Mouse (Mus musculus) erythroid progenitor cell, adult 5-6 weeks (primary cell): ENCODE measurements around the gene Zscan22. TPM values are rescaled to one million over a fixed set of nuclear protein-coding genes. Genes with fewer than 3 reads are reported as not detected.
A peak's percentile ranks its signal among the peaks of the same experiment; 100 is the strongest.
"Not testable (repeated sequence)": the region's sequence is repeated elsewhere in the genome, so short reads cannot be mapped to it uniquely, and the experiment has no call there.

Source experiments
- ATAC-seq: replicated peaks from 2 replicates; pipeline ENCODE4 v1.8.0; 2016; ENCODE audit warnings: moderate number of reproducible peaks, mild to moderate bottlenecking, moderate TSS enrichment, inconsistent platforms; ENCODE audit not compliant: poor library complexity, low FRiP score, severe bottlenecking
- total RNA-seq, 2 experiments: library from RNA; stranded (forward) in 1 of 2; stranded (reverse) in 1 of 2; fragments of 150-400 nt in 1 of 2; fragments of 186-747, 209-891 nt in 1 of 2; gene quantifications; 2 replicates each; pipeline versions ENCODE4 v1.2.3 to v1.2.4; 2015 to 2017; ENCODE audit warnings: low replicate concordance in 2 of 2

Zscan22 gene
- 0.72 and 10.5 TPM in 2 replicates for total RNA-seq (2015; ENCODE audit: low replicate concordance)
- total RNA-seq (2017; ENCODE audit: low replicate concordance) = 1.4 TPM in 1 of 2 replicates, not detected in the other

GRCm38 (mm10) chr7:12897655-12898410 lies at the start of gene Zscan22:
TSS of gene Zscan22 (plus strand) at chr7:12897815.
- peak; percentile 90 for ATAC-seq

- no peak for ATAC-seq
These were observed 23.3 kb upstream of the Zscan22 start for GRCm38 (mm10) chr7:12874301-12874700.

GRCm38 (mm10) chr7:12880036-12880435 lies 17.6 kb upstream of the Zscan22 start:
- no peak for ATAC-seq

- not testable (repeated sequence) for ATAC-seq
These were observed 17.1 kb upstream of the Zscan22 start for GRCm38 (mm10) chr7:12880497-12880896.

GRCm38 (mm10) chr7:12880911-12881660 lies 16.5 kb upstream of the Zscan22 start, which contains the start of gene Zfp128:
TSS of gene Zfp128 (plus strand) at chr7:12881177.
- peak; percentile 99 for ATAC-seq

GRCm38 (mm10) chr7:12886563-12887266 lies 10.9 kb upstream of the Zscan22 start:
- ATAC-seq = no peak

- ATAC-seq = no peak
These were observed 10.0 kb upstream of the Zscan22 start for GRCm38 (mm10) chr7:12887585-12887984.

- ATAC-seq = no peak
These were observed 6.7 kb upstream of the Zscan22 start for GRCm38 (mm10) chr7:12890928-12891327.

- ATAC-seq = no peak
These were observed 6.3 kb upstream of the Zscan22 start for GRCm38 (mm10) chr7:12891334-12891733.

- no peak for ATAC-seq
These were observed 3.9 kb downstream of the Zscan22 start for GRCm38 (mm10) chr7:12901517-12901916.

- no peak for ATAC-seq
These were observed 6.0 kb downstream of the Zscan22 start for GRCm38 (mm10) chr7:12903623-12904022.

- no peak for ATAC-seq
These were observed 7.5 kb downstream of the Zscan22 start for GRCm38 (mm10) chr7:12905146-12905545.

GRCm38 (mm10) chr7:12909498-12909962 lies 11.9 kb downstream of the Zscan22 start:
- peak; percentile 82 for ATAC-seq

GRCm38 (mm10) chr7:12910181-12910668 lies 12.6 kb downstream of the Zscan22 start:
- ATAC-seq = peak; percentile 83

- ATAC-seq = no peak
These were observed 15.9 kb downstream of the Zscan22 start for GRCm38 (mm10) chr7:12913556-12913955.

- ATAC-seq = not testable (repeated sequence)
These were observed 22.9 kb downstream of the Zscan22 start for GRCm38 (mm10) chr7:12920495-12920894.

- ATAC-seq = 0 out of 2 replicates have a peak, but pooled peaks have one; percentile 16
These were observed 23.7 kb downstream of the Zscan22 start for GRCm38 (mm10) chr7:12921318-12921704.

- peak; percentile 97 for ATAC-seq
These were observed 24.3 kb downstream of the Zscan22 start, which contains the start of gene Rps5 for GRCm38 (mm10) chr7:12921705-12922465. TSS of gene Rps5 (plus strand) at chr7:12922290.

GRCm38 (mm10) chr7:12922729-12923128 lies 25.1 kb downstream of the Zscan22 start:
- ATAC-seq = no peak
